Mouse (Mus musculus) kidney, embryonic 15.5 days (tissue): Measurements from ENCODE around the gene Ccdc183. TPM values are rescaled to one million over a fixed set of nuclear protein-coding genes. Genes with fewer than 3 reads are reported as not detected.

Source experiments
- polyA plus RNA-seq: library from polyadenylated mRNA; unstranded; fragments of >200 nt; fragmentation: Nextera tagmentation; extraction: Ambion mirVana; gene quantifications from 2 replicates; pipeline ENCODE4 v1.2.1, GENCODE M21; 2015

The Ccdc183 gene
- polyA plus RNA-seq, 1 experiment from 2014 or later = 0.12 TPM

Other genes with a start within 250 kb of the Ccdc183 start
- 40.4 and 42.7 TPM in 2 replicates for gene Sapcd2, start 245.4 kb downstream of the Ccdc183 start, polyA plus RNA-seq
- gene Entpd2, start 221.8 kb downstream of the Ccdc183 start, polyA plus RNA-seq = 4.5 and 4.6 TPM in 2 replicates
- gene Npdc1, start 218.3 kb downstream of the Ccdc183 start, polyA plus RNA-seq = 41.3 and 52.5 TPM in 2 replicates
- gene Fut7, start 194.4 kb downstream of the Ccdc183 start, polyA plus RNA-seq = 0.08 and 0.18 TPM in 2 replicates
- gene Abca2, start 189.0 kb downstream of the Ccdc183 start, polyA plus RNA-seq = 11.0 and 11.1 TPM in 2 replicates
- 3.6 and 3.9 TPM in 2 replicates for gene Clic3, start 160.8 kb downstream of the Ccdc183 start, polyA plus RNA-seq
- gene Paxx, start 156.6 kb downstream of the Ccdc183 start, polyA plus RNA-seq = 30.4 and 31.8 TPM in 2 replicates
- gene Ptgds, start 147.6 kb downstream of the Ccdc183 start, polyA plus RNA-seq = 1.6 and 2.2 TPM in 2 replicates
- not detected in 2 replicates for gene Lcn12, start 123.8 kb downstream of the Ccdc183 start, polyA plus RNA-seq
- 85.1 and 96.1 TPM in 2 replicates for gene Fbxw5, start 116.9 kb downstream of the Ccdc183 start, polyA plus RNA-seq
- gene C8g, start 116.0 kb downstream of the Ccdc183 start, polyA plus RNA-seq = 6.3 and 7.8 TPM in 2 replicates
- gene Traf2, start 70.7 kb downstream of the Ccdc183 start, polyA plus RNA-seq = 36.0 and 37.3 TPM in 2 replicates
- gene Edf1, start 59.8 kb downstream of the Ccdc183 start, polyA plus RNA-seq = 373 and 392 TPM in 2 replicates
- gene Mamdc4, start 42.8 kb downstream of the Ccdc183 start, polyA plus RNA-seq = 8.4 and 10.1 TPM in 2 replicates
- gene Phpt1, start 42.5 kb downstream of the Ccdc183 start, polyA plus RNA-seq = 184 and 197 TPM in 2 replicates
- 0.15 and 0.21 TPM in 2 replicates for gene Ajm1, start 35.9 kb downstream of the Ccdc183 start, polyA plus RNA-seq
- gene Rabl6, start 9.2 kb downstream of the Ccdc183 start, polyA plus RNA-seq = 72.8 and 74.7 TPM in 2 replicates
- gene Tmem141, start 4.3 kb upstream of the Ccdc183 start, polyA plus RNA-seq = 31.6 and 32.4 TPM in 2 replicates
- gene Fcna, start 10.4 kb upstream of the Ccdc183 start, polyA plus RNA-seq = 3.3 and 4.2 TPM in 2 replicates
- not detected in 2 replicates for gene Lcn8, start 35.4 kb upstream of the Ccdc183 start, polyA plus RNA-seq
- gene Lcn5, start 40.3 kb upstream of the Ccdc183 start, polyA plus RNA-seq = not detected in 2 replicates
- gene Lcn6, start 59.1 kb upstream of the Ccdc183 start, polyA plus RNA-seq = not detected in 2 replicates
- not detected in 2 replicates for gene Lcn10, start 65.0 kb upstream of the Ccdc183 start, polyA plus RNA-seq
- 0.23 TPM in 1 of 2 replicates, not detected in the other for gene Obp2a, start 82.4 kb upstream of the Ccdc183 start, polyA plus RNA-seq
- gene Bmyc, start 89.1 kb upstream of the Ccdc183 start, polyA plus RNA-seq = 91.2 and 95.1 TPM in 2 replicates
- not detected in 2 replicates for gene Obp2b, start 119.3 kb upstream of the Ccdc183 start, polyA plus RNA-seq
- not detected in 2 replicates for gene Lcn3, start 147.9 kb upstream of the Ccdc183 start, polyA plus RNA-seq
- not detected in 2 replicates for gene Lcn11, start 159.3 kb upstream of the Ccdc183 start, polyA plus RNA-seq
- gene Gm13539, start 164.6 kb upstream of the Ccdc183 start, polyA plus RNA-seq = not detected in 2 replicates
- not detected in 2 replicates for gene Glt6d1, start 198.2 kb upstream of the Ccdc183 start, polyA plus RNA-seq
- gene Lcn9, start 205.5 kb upstream of the Ccdc183 start, polyA plus RNA-seq = not detected in 2 replicates
- gene Sohlh1, start 229.6 kb upstream of the Ccdc183 start, polyA plus RNA-seq = not detected in 2 replicates
- 0.37 and 0.96 TPM in 2 replicates for gene Kcnt1, start 246.1 kb upstream of the Ccdc183 start, polyA plus RNA-seq